Mouse (Mus musculus): Measurements from ENCODE around the gene Ccdc153.
A peak's percentile ranks its signal among the peaks of the same experiment; 100 is the strongest.

Ccdc153 gene

DNA sequence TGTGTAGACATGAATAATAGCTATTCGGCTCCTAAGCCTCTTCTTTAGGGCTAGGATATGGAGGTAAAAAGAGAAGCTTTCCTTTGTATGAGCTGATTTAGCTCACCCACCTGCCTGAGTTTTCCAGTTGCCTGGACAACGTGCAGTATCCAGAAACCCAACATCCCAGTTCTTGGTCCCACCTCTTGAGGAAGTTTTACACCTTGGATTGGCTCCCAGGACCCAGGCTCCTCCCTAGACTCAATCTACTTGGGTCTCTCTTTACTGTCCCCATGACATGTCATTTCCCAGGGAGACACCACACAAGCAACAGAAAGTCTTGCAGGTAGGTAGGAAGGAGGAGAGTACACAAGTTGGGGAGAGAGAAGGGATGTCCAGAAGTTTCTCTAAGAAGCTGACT, at the start of gene Ccdc153:
Ccdc153 (plus strand) TSS at position 278 of the 400 bp plus-strand sequence.
- DNase-seq: no peak

DNA sequence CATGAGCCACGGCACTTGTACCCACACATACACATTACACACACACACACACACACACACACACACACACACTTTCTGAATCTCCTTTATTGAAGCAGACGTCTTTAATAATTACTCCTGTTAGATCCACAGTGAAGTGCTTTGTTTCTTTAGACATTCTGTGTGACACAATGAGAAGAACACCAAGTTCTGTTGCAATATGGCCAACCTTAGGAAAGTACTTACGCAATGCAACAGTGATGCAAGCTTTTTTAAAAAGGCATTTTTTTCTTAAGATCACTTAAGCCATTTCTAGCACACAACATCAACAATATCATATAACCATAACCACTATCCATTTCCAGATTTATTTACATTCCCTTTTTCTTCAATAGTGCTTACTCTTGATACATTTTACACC, 49.3 kb upstream of the Ccdc153 start:
- no peak for DNase-seq

DNA sequence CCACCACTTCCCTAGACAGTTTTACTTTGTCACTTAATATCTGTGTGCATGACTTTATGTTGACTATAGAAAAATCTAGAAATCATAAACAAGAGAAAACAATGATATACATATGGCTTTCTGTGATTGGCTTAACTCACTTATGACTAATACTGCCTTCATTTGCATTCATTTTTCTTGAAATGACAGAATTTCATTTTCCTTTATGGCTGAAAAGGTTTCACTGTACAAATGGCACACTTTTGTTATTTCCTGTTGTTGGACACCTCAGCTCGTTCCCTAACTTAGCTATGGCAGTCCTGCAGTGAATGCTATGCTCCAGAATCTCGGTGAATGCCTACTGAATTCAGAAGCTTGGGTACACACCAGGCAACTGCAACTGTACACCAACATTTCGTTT, 48.2 kb upstream of the Ccdc153 start:
- DNase-seq: no peak

GRCm38 (mm10) chr9:44192794-44193193, 47.7 kb upstream of the Ccdc153 start:
- DNase-seq: no peak

DNA sequence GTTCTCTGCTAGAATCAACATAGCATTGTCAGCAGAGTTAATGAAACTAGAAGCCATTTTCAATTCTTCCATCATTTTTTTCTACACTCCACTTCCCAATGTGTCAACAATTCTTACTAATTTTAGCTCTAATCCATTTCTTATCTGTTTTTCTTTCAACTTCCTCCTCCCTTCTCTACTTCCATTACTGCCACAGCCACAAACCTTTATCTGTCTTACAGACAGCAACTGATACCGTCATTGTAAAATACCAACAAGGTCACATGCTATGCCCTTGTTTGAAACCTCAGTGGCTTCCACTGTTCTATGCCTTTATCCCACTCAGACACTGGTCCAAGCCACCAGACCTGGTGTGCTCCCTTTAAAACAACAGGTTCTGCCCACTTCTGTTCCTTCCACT, 46.5 kb upstream of the Ccdc153 start:
- no peak for DNase-seq

- DNase-seq: no peak
These were observed 44.1 kb upstream of the Ccdc153 start for GRCm38 (mm10) chr9:44196354-44196753.

GRCm38 (mm10) chr9:44199166-44199565, 41.3 kb upstream of the Ccdc153 start:
- DNase-seq: no peak

GRCm38 (mm10) chr9:44199580-44199979, 40.9 kb upstream of the Ccdc153 start:
- no peak for DNase-seq

GRCm38 (mm10) chr9:44200458-44200857, 40.0 kb upstream of the Ccdc153 start:
- DNase-seq: no peak

GRCm38 (mm10) chr9:44207840-44208239, 32.6 kb upstream of the Ccdc153 start:
- DNase-seq: no peak

DNA sequence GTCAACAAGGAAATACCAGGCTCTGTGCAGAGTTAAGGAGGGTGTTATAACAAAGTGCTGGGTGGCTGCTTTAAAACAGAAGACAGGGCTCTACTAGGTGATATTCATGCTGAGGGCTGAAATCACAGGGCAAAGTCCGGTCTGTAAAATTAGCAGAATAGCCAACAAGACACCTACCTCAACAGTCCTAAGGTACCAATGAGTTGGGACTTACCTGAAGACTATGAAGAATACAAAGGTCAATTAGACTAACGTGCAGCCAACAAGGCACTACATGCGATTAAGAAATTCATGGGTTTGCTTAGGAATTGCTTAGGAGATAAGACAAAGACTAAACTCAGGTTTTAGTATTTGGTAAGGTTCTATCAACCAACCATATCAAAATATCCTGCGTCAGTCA, 31.1 kb upstream of the Ccdc153 start:
- no peak for DNase-seq

- DNase-seq: no peak
These were observed 28.1 kb upstream of the Ccdc153 start for GRCm38 (mm10) chr9:44212406-44212805.

DNA sequence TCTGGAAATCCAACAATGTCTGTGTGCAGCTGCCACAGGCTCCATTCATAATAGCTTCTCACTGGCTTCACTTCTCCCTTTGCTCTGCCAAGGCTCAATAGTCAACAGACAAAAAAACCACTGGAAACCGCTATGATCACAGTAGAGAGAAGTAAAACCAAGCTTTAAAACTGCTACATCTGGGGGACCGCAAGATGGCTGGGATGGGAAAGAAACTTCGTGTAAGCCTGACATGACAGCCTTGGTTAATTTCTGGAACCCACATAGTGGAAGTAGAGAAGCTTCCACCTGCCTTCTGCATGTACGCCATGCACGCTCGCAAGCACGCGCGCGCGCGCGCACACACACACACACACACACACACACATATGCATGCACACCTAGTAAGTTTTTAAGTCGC, 26.9 kb upstream of the Ccdc153 start:
- no peak for DNase-seq

DNA sequence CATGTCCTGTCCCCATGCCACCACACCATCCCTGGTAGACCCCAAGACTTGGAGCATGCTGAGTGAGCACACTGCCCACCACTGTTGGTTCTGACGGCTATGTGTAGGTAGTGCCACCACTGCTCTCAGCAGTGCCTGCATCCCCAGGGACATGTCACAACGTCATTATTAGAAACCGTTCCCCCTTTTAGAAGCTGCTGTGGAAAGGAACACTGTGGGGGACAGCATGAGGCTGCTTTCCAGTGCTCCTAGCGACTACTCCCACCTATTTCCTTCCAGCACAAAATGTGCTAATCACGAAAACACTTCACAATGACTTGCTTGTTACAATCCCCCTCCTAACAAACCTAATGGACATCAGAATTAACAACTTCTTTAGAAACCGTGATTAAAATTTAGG, 14.5 kb upstream of the Ccdc153 start:
- no peak for DNase-seq

DNA sequence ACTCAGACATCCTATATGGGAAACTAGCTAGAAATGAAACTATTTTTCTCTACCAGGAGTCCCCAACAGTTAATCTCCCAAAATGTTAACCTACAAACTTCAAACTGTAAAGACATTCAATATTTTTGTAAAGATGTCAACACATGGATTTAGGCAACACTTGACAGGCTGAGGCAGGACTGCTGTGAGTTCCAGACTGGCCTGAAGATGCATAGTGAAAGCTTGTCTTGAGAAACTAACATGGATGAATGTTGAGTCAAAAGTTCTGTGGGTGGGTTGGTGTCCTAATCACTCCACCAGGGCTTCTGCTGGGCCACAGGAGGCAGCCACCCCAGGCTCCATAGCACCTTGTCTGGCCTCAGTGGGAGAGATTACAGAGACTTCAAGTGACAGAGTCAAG, 8.9 kb upstream of the Ccdc153 start:
- DNase-seq: no peak

GRCm38 (mm10) chr9:44233021-44233801, 7.3 kb upstream of the Ccdc153 start:
- DNase-seq: peak; percentile 83

DNA sequence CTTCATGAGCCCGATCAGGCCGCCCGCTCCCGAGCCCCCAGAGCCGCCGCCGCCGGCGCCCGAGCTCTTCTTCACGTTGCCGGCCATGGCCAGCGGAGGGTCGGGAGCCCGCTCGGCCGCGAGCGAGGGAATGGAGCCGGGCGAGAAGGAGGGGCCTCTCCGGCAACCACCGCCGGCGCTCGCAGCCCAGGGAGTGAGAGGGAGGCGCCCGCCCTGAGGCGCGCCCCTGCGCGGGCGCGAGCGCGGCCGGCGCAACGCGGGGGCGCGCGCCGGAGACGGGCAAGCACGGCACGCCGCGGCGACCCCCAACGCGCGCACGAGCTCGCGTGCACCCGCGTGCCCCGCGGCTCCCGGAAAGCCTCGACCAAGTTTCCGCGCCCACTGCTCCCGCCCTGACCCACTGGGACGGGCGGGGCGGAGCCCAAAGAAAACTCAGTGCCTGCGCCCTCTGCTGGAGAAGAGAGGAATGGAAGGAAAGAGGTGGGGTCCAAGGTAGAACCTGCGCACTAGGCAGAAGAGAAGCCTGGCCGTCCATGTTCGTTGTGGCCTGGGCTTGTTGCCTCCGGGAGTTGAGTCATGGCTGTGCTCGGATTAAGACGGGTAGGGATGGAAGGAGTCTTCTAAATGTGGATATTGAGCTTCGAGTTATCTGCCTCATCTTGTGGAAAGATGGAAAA, 6.5 kb upstream of the Ccdc153 start, which contains the start of gene Cbl:
Cbl (minus strand) TSS at position 248 of the 677 bp plus-strand sequence.
- DNase-seq: peak; percentile 99

GRCm38 (mm10) chr9:44234479-44235427, 5.7 kb upstream of the Ccdc153 start:
- peak; percentile 86 for DNase-seq

GRCm38 (mm10) chr9:44236601-44237000, 3.9 kb upstream of the Ccdc153 start:
- DNase-seq: no peak

- DNase-seq: peak; percentile 32
These were observed 3.3 kb upstream of the Ccdc153 start for GRCm38 (mm10) chr9:44237128-44237527.

- DNase-seq: peak; percentile 84
These were observed 1.8 kb upstream of the Ccdc153 start for GRCm38 (mm10) chr9:44238501-44239190.

DNA sequence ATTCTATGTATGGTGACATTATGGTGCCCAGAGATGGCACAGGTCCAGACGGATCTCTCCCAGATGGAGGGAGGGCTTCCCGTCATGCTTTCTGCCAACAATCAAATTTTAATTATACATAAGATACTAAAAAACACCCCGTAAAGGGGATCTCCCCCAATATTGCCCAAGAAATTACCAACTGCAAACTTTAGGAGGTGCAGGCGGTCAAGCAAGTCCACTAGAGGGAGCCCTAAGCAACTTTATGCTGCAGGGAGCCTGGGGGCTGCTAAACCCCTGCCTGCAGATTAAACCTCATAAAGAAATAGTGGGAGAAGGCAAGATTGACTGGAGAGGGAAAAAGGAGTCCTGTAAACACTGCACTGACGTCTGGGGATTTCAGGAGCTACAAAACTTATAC, 1.0 kb upstream of the Ccdc153 start:
- peak; percentile 90 for DNase-seq

DNA sequence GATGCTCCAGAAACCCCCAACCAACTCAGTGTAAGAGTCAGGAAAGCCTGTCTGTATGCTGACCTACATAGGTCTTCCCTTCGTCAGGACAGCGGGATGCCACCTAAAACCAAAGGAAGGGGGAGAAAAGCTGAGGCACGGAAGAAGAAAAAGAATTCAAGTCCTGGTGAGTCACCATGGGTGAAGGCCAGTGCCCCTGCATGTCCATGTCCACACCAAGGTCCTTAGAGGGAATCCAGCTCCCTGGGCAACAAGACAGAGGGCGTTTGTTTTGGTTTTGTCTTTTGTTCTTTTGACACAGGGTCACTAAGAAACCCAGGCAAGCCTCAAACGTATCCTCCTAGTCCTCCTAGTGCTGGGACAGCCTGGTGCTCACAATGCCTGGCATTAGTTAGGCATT, 435 bp downstream of the Ccdc153 start:
- DNase-seq: no peak

Data from thymus, postnatal 14 days (tissue).